Mouse (Mus musculus) midbrain, embryonic 10.5 days (tissue): Measurements from ENCODE around the gene Vmn1r227. TPM values are rescaled to one million over a fixed set of nuclear protein-coding genes. Genes with fewer than 3 reads are reported as not detected.

Source experiments
- DNase-seq: peaks from one replicate; pipeline ENCODE4 v3.0.0-alpha.2; 2017; ENCODE audit warnings: low spot score
- H3K27ac ChIP-seq: fragments of 300-500 bp; sonication (generic); replicated peaks from 2 replicates; pipeline ENCODE4 v1.5.1; 2016; ENCODE audit warnings: mild to moderate bottlenecking
- H3K27me3 ChIP-seq: fragments of 300-500 bp; sonication (generic); 2 replicates; pipeline ENCODE4 v1.6.1; 2016; ENCODE audit warnings: low read depth, mild to moderate bottlenecking; ENCODE audit not compliant: poor library complexity, severe bottlenecking
- H3K36me3 ChIP-seq: fragments of 300-500 bp; sonication (generic); 2 replicates; pipeline ENCODE4 v1.6.1; 2016; ENCODE audit warnings: mild to moderate bottlenecking, moderate library complexity
- H3K4me1 ChIP-seq: fragments of 300-500 bp; sonication (generic); 2 replicates; pipeline ENCODE4 v1.6.1; 2016
- H3K4me3 ChIP-seq: fragments of 300-500 bp; sonication (generic); 2 replicates; pipeline ENCODE4 v1.5.1; 2016; ENCODE audit warnings: mild to moderate bottlenecking, moderate library complexity
- H3K9me3 ChIP-seq: fragments of 300-500 bp; sonication (generic); replicated peaks from 2 replicates; pipeline ENCODE4 v1.6.1; 2016; ENCODE audit warnings: mild to moderate bottlenecking
- WGBS: fragments of 180-500 bp; shearing (Covaris S2); methylation state at CpG from one replicate; pipeline ENCODE4 v1.1.7; 2016; 5-methylcytosine and 5-hydroxymethylcytosine counted together
- polyA plus RNA-seq: library from polyadenylated mRNA; unstranded; fragments of >200 nt; fragmentation: Nextera tagmentation; extraction: Ambion mirVana; gene quantifications from 2 replicates; pipeline ENCODE4 v1.2.1, GENCODE M21; 2016

The Vmn1r227 gene
- polyA plus RNA-seq: not detected in 2 replicates

DNA sequence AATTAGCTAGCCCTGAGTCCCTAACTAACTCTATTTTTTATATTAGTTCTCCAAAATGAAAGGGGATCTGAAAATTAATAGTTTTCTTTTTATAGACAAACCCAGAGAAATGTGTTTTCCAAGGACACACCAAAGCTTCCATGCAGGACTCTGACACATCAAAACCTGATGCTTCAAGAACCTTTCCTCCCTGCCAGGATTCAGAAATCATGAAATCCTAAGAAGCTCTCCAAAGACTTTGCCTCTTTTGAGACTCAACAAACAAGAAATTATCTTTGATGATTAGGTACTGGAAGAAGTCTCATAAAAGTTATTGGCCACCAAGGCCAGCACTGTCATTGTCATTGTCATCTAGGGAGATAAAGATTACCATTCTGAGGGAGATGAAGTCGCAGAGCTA is at the start of gene Vmn1r227:
Vmn1r227 (plus strand) TSS at position 301 of the 400 bp plus-strand sequence.
- DNase-seq: no peak
- no peak within 1 kb of the TSS for H3K4me3 ChIP-seq
- H3K36me3 ChIP-seq: no peaks in the 10 kb centered on the region
- H3K4me1 ChIP-seq: no peaks in the 10 kb centered on the region
- H3K27me3 ChIP-seq: no peaks in the 10 kb centered on the region
- 46% methylated on average over 1 of the region's 1 CpGs for WGBS
- H3K9me3 ChIP-seq: peaks cover 21% of the 10 kb centered on the region
- no peak within 1 kb of the TSS for H3K27ac ChIP-seq

- Histone ChIP-seq H3K4me3 (no peak within 1 kb of the TSS), H3K9me3 (peaks cover 15% of the 10 kb centered on the region; the same call in 1 of the 2 replicates)
- no peak for DNase-seq
Measured at GRCm38 (mm10) chr17:20682543-20682942, 47.1 kb upstream of the Vmn1r227 start, which contains the start of gene Vmn1r226. Gene Vmn1r226 (plus strand): TSS chr17:20682843.

GRCm38 (mm10) chr17:20786057-20786456 is 56.4 kb downstream of the Vmn1r227 start, which contains the start of gene Vmn1r228:
Gene Vmn1r228 (minus strand): TSS chr17:20786157.
- H3K27me3 ChIP-seq: no peaks in the 10 kb centered on the region
- H3K9me3 ChIP-seq: peaks cover 57% of the 10 kb centered on the region
- H3K4me3 ChIP-seq: no peak within 1 kb of the TSS
- H3K4me1 ChIP-seq: no peaks in the 10 kb centered on the region
- H3K36me3 ChIP-seq: no peaks in the 10 kb centered on the region
- DNase-seq: no peak
- no peak within 1 kb of the TSS for H3K27ac ChIP-seq

More at GRCm38 (mm10) chr17:20682543-20682942, 47.1 kb upstream of the Vmn1r227 start, which contains the start of gene Vmn1r226:
- Histone ChIP-seq H3K27me3 (no peaks in the 10 kb centered on the region), H3K36me3 (no peaks in the 10 kb centered on the region), H3K4me1 (no peaks in the 10 kb centered on the region), H3K27ac (no peak within 1 kb of the TSS)

Other genes with a start within 250 kb of the Vmn1r227 start
- not detected in 2 replicates for gene Vmn2r108, start 248.5 kb upstream of the Vmn1r227 start, polyA plus RNA-seq
- gene Vmn1r225, start 231.7 kb upstream of the Vmn1r227 start, polyA plus RNA-seq: not detected in 2 replicates
- gene Vmn2r109, start 165.1 kb upstream of the Vmn1r227 start, polyA plus RNA-seq: not detected in 2 replicates
- 0.04 TPM in 1 of 2 replicates, not detected in the other for gene Vmn2r110, start 133.4 kb upstream of the Vmn1r227 start, polyA plus RNA-seq
- gene Fpr-rs3, start 105.0 kb upstream of the Vmn1r227 start, polyA plus RNA-seq: not detected in 2 replicates
- not detected in 2 replicates for gene Vmn1r226, start 47.0 kb upstream of the Vmn1r227 start, polyA plus RNA-seq
- gene Vmn1r228, start 56.3 kb downstream of the Vmn1r227 start, polyA plus RNA-seq: not detected in 2 replicates
- not detected in 2 replicates for gene Vmn1r229, start 81.7 kb downstream of the Vmn1r227 start, polyA plus RNA-seq
- gene Vmn1r230, start 110.6 kb downstream of the Vmn1r227 start, polyA plus RNA-seq: not detected in 2 replicates
- not detected in 2 replicates for gene Vmn1r231, start 175.2 kb downstream of the Vmn1r227 start, polyA plus RNA-seq
- gene Vmn1r232, start 189.9 kb downstream of the Vmn1r227 start, polyA plus RNA-seq: not detected in 2 replicates
- 509 and 575 TPM in 2 replicates for gene Ppp2r1a, start 215.5 kb downstream of the Vmn1r227 start, polyA plus RNA-seq